Mouse (Mus musculus): ENCODE data around the gene Pip5kl1.

The Pip5kl1 gene

GRCm38 (mm10) chr2:32587731-32588321 is 13.2 kb downstream of the Pip5kl1 start:
- no peak for DNase-seq

GRCm38 (mm10) chr2:32589213-32589795 is 14.7 kb downstream of the Pip5kl1 start:
- no peak for DNase-seq

GRCm38 (mm10) chr2:32590224-32590623 is 15.6 kb downstream of the Pip5kl1 start:
- DNase-seq = no peak

GRCm38 (mm10) chr2:32591249-32591648 is 16.7 kb downstream of the Pip5kl1 start:
- no peak for DNase-seq

GRCm38 (mm10) chr2:32596725-32597124 is 22.1 kb downstream of the Pip5kl1 start:
- DNase-seq = no peak

- no peak for DNase-seq
Observed at GRCm38 (mm10) chr2:32597248-32597647, 22.7 kb downstream of the Pip5kl1 start.

GRCm38 (mm10) chr2:32597699-32598098 is 23.1 kb downstream of the Pip5kl1 start:
- DNase-seq = no peak

GRCm38 (mm10) chr2:32598506-32598905 is 23.9 kb downstream of the Pip5kl1 start:
- no peak for DNase-seq

GRCm38 (mm10) chr2:32599409-32599808 is 24.8 kb downstream of the Pip5kl1 start, which contains the start of gene St6galnac6:
Gene St6galnac6, plus strand, starts transcription at chr2:32599709.
- DNase-seq = no peak

- no peak for DNase-seq
Observed at GRCm38 (mm10) chr2:32601417-32602065, 26.9 kb downstream of the Pip5kl1 start.

- peak; percentile 95 for DNase-seq
Observed at GRCm38 (mm10) chr2:32602600-32603054, 28.0 kb downstream of the Pip5kl1 start.

- DNase-seq = no peak
Observed at GRCm38 (mm10) chr2:32604631-32605030, 30.0 kb downstream of the Pip5kl1 start.

- peak; percentile 78 for DNase-seq
Observed at GRCm38 (mm10) chr2:32606161-32607142, 31.9 kb downstream of the Pip5kl1 start.

GRCm38 (mm10) chr2:32607262-32607947 is 32.8 kb downstream of the Pip5kl1 start:
- DNase-seq = no peak

GRCm38 (mm10) chr2:32608141-32608777 is 33.7 kb downstream of the Pip5kl1 start:
- DNase-seq = no peak

GRCm38 (mm10) chr2:32608778-32609435 is 34.3 kb downstream of the Pip5kl1 start:
- no peak for DNase-seq

GRCm38 (mm10) chr2:32610610-32611229 is 36.1 kb downstream of the Pip5kl1 start:
- no peak for DNase-seq

- no peak for DNase-seq
Observed at GRCm38 (mm10) chr2:32612274-32612673, 37.7 kb downstream of the Pip5kl1 start.

GRCm38 (mm10) chr2:32617109-32617508 is 42.5 kb downstream of the Pip5kl1 start:
- DNase-seq = no peak

GRCm38 (mm10) chr2:32617601-32618000 is 43.0 kb downstream of the Pip5kl1 start:
- DNase-seq = no peak

GRCm38 (mm10) chr2:32618051-32618450 is 43.5 kb downstream of the Pip5kl1 start:
- DNase-seq = no peak
